Mouse (Mus musculus): Measurements from ENCODE around the gene G530012D18Rik. TPM values are rescaled to one million over a fixed set of nuclear protein-coding genes. Genes with fewer than 3 reads are reported as not detected.
"Not testable (repeated sequence)": the region's sequence is repeated elsewhere in the genome, so short reads cannot be mapped to it uniquely, and the experiment has no call there.

G530012D18Rik gene
- polyA plus RNA-seq, 1 experiment from 2014 or later = not detected

GRCm38 (mm10) chr1:85592526-85592925 is 17.1 kb downstream of the G530012D18Rik start:
- not testable (repeated sequence) for H3K4me3 ChIP-seq; H3K4me1 ChIP-seq; H3K36me3 ChIP-seq; H3K9me3 ChIP-seq (replicated peaks); H3K27ac ChIP-seq; H3K27me3 ChIP-seq (ENCODE audit: low read depth, poor library complexity, severe bottlenecking); DNase-seq (ENCODE audit: low spot score)
- 89% methylated on average over 8 of the region's 8 CpGs for WGBS

- not testable (repeated sequence) for H3K4me3 ChIP-seq; H3K36me3 ChIP-seq; H3K27me3 ChIP-seq (ENCODE audit: low read depth, poor library complexity, severe bottlenecking); H3K9me3 ChIP-seq (replicated peaks); H3K27ac ChIP-seq; DNase-seq (ENCODE audit: low spot score); H3K4me1 ChIP-seq
- WGBS = 78% methylated on average over 17 of the region's 17 CpGs
These were observed 23.0 kb downstream of the G530012D18Rik start, which contains the start of gene Sp110 for GRCm38 (mm10) chr1:85598271-85599012. Gene Sp110, minus strand, starts transcription at chr1:85598817.

GRCm38 (mm10) chr1:85600078-85600477 is 24.6 kb downstream of the G530012D18Rik start, which contains the start of gene Sp140:
Gene Sp140, plus strand, starts transcription at chr1:85600378.
- not testable (repeated sequence) for H3K27me3 ChIP-seq (ENCODE audit: low read depth, poor library complexity, severe bottlenecking); H3K9me3 ChIP-seq (replicated peaks); H3K36me3 ChIP-seq; H3K4me3 ChIP-seq; H3K4me1 ChIP-seq; H3K27ac ChIP-seq; DNase-seq (ENCODE audit: low spot score)
- WGBS = 67% methylated on average over 1 of the region's 5 CpGs

- not testable (repeated sequence) for H3K9me3 ChIP-seq (replicated peaks)
- 64% methylated on average over 4 of the region's 4 CpGs for WGBS
These were observed 25.3 kb downstream of the G530012D18Rik start for GRCm38 (mm10) chr1:85600794-85601193.

GRCm38 (mm10) chr1:85604341-85604740 is 28.9 kb downstream of the G530012D18Rik start:
- H3K27ac ChIP-seq; H3K27me3 ChIP-seq (ENCODE audit: low read depth, poor library complexity, severe bottlenecking); H3K4me1 ChIP-seq; H3K4me3 ChIP-seq; DNase-seq (ENCODE audit: low spot score); H3K9me3 ChIP-seq (replicated peaks); H3K36me3 ChIP-seq: not testable (repeated sequence)
- 50% methylated on average over 1 of the region's 1 CpGs for whole genome bisulfite sequencing

More at GRCm38 (mm10) chr1:85600794-85601193, 25.3 kb downstream of the G530012D18Rik start:
- not testable (repeated sequence) for H3K27ac ChIP-seq; H3K27me3 ChIP-seq (ENCODE audit: low read depth, poor library complexity, severe bottlenecking); H3K4me1 ChIP-seq; DNase-seq (ENCODE audit: low spot score); H3K36me3 ChIP-seq; H3K4me3 ChIP-seq

- WGBS = 91% methylated on average over 3 of the region's 4 CpGs
- not testable (repeated sequence) for DNase-seq (ENCODE audit: low spot score); H3K4me3 ChIP-seq; H3K27ac ChIP-seq; H3K4me1 ChIP-seq; H3K9me3 ChIP-seq (replicated peaks); H3K27me3 ChIP-seq (ENCODE audit: low read depth, poor library complexity, severe bottlenecking); H3K36me3 ChIP-seq
These were observed 32.9 kb downstream of the G530012D18Rik start for GRCm38 (mm10) chr1:85608361-85608760.

- not testable (repeated sequence) for H3K9me3 ChIP-seq (replicated peaks); H3K4me1 ChIP-seq; H3K36me3 ChIP-seq; H3K27ac ChIP-seq; DNase-seq (ENCODE audit: low spot score); H3K4me3 ChIP-seq; H3K27me3 ChIP-seq (ENCODE audit: low read depth, poor library complexity, severe bottlenecking)
- no CpG with 5 or more reads among the region's 4 CpGs for WGBS
These were observed 35.1 kb downstream of the G530012D18Rik start for GRCm38 (mm10) chr1:85610581-85610980.

GRCm38 (mm10) chr1:85615096-85615495 is 39.6 kb downstream of the G530012D18Rik start:
- not testable (repeated sequence) for H3K4me3 ChIP-seq; H3K27me3 ChIP-seq (ENCODE audit: low read depth, poor library complexity, severe bottlenecking); H3K27ac ChIP-seq; DNase-seq (ENCODE audit: low spot score); H3K9me3 ChIP-seq (replicated peaks); H3K36me3 ChIP-seq; H3K4me1 ChIP-seq
- 93% methylated on average over 3 of the region's 3 CpGs for WGBS

- H3K27ac ChIP-seq; H3K36me3 ChIP-seq; H3K27me3 ChIP-seq (ENCODE audit: low read depth, poor library complexity, severe bottlenecking); DNase-seq (ENCODE audit: low spot score); H3K4me1 ChIP-seq; H3K9me3 ChIP-seq (replicated peaks); H3K4me3 ChIP-seq: not testable (repeated sequence)
- 80% methylated on average over 3 of the region's 3 CpGs for WGBS
These were observed 40.3 kb downstream of the G530012D18Rik start for GRCm38 (mm10) chr1:85615819-85616218.

- not testable (repeated sequence) for H3K36me3 ChIP-seq; H3K27ac ChIP-seq; H3K9me3 ChIP-seq (replicated peaks); H3K4me1 ChIP-seq; H3K27me3 ChIP-seq (ENCODE audit: low read depth, poor library complexity, severe bottlenecking); DNase-seq (ENCODE audit: low spot score); H3K4me3 ChIP-seq
- WGBS = 71% methylated on average over 4 of the region's 5 CpGs
These were observed 41.7 kb downstream of the G530012D18Rik start for GRCm38 (mm10) chr1:85617161-85617560.

GRCm38 (mm10) chr1:85618689-85619088 is 43.2 kb downstream of the G530012D18Rik start:
- not testable (repeated sequence) for H3K4me1 ChIP-seq; H3K9me3 ChIP-seq (replicated peaks); H3K27ac ChIP-seq; H3K36me3 ChIP-seq; H3K4me3 ChIP-seq; H3K27me3 ChIP-seq (ENCODE audit: low read depth, poor library complexity, severe bottlenecking); DNase-seq (ENCODE audit: low spot score)
- WGBS = 61% methylated on average over 1 of the region's 1 CpGs

All from limb, embryonic 10.5 days (tissue).